Mouse (Mus musculus) forebrain, embryonic 12.5 days (tissue): Measurements from ENCODE around the gene Tlk2. TPM values are rescaled to one million over a fixed set of nuclear protein-coding genes. Genes with fewer than 3 reads are reported as not detected.

ENCODE experiments used
- ATAC-seq: fragments of 200-750 bp; cut with Nextera tagmentation; 2 replicates; pipeline ENCODE4 v1.8.0; 2017; ENCODE audit warnings: moderate TSS enrichment; ENCODE audit not compliant: low FRiP score
- H3K27ac ChIP-seq: fragments of 300-500 bp; sonication (generic); 2 replicates; pipeline ENCODE4 v1.5.1; 2016; ENCODE audit warnings: mild to moderate bottlenecking
- H3K27me3 ChIP-seq: fragments of 300-500 bp; sonication (generic); 2 replicates; pipeline ENCODE4 v1.6.1; 2016; ENCODE audit warnings: mild to moderate bottlenecking
- H3K36me3 ChIP-seq: fragments of 300-500 bp; sonication (generic); replicated peaks from 2 replicates; pipeline ENCODE4 v1.6.1; 2016; ENCODE audit warnings: mild to moderate bottlenecking
- H3K4me1 ChIP-seq: fragments of 300-500 bp; sonication (generic); 2 replicates; pipeline ENCODE4 v1.6.1; 2016
- H3K4me2 ChIP-seq: fragments of 300-500 bp; sonication (generic); 2 replicates; pipeline ENCODE4 v1.6.1; 2016; ENCODE audit warnings: mild to moderate bottlenecking, moderate library complexity
- H3K4me3 ChIP-seq: fragments of 300-500 bp; sonication (generic); replicated peaks from 2 replicates; pipeline ENCODE4 v1.5.1; 2016; ENCODE audit warnings: mild to moderate bottlenecking
- H3K9ac ChIP-seq: fragments of 300-500 bp; sonication (generic); 2 replicates; pipeline ENCODE4 v1.6.1; 2016; ENCODE audit warnings: mild to moderate bottlenecking
- H3K9me3 ChIP-seq: fragments of 300-500 bp; sonication (generic); 2 replicates; pipeline ENCODE4 v1.6.1; 2016
- WGBS: fragments of 180-500 bp; shearing (Covaris S2); methylation state at CpG from one replicate; pipeline ENCODE4 v1.1.7; 2016; 5-methylcytosine and 5-hydroxymethylcytosine counted together
- polyA plus RNA-seq: library from polyadenylated mRNA; unstranded; fragments of >200 nt; fragmentation: Nextera tagmentation; extraction: Ambion mirVana; gene quantifications from 2 replicates; pipeline ENCODE4 v1.2.1, GENCODE M21; 2016

The Tlk2 gene
- polyA plus RNA-seq, 1 experiment from 2014 or later, result 26.4 TPM

GRCm38 (mm10) chr11:105331732-105332131 is 153.1 kb downstream of the Tlk2 start:
- WGBS, result 61% methylated on average over 10 of the region's 10 CpGs
- Histone ChIP-seq H3K27ac (no peak overlapping the region), H3K9me3 (no peaks in the 10 kb centered on the region), H3K9ac (0 out of 2 replicates have a peak overlapping the region, but pooled peaks have one; percentile 1), H3K4me2 (no peak overlapping the region), H3K4me3 (no peak overlapping the region), H3K36me3 (peaks cover 14% of the 10 kb centered on the region; the same call in 1 of the 2 replicates), H3K27me3 (no peaks in the 10 kb centered on the region), H3K4me1 (0 out of 2 replicates have a peak, but pooled peaks cover 5% of the 10 kb centered on the region)
- ATAC-seq, result no peak

- H3K27me3 ChIP-seq, result no peaks in the 10 kb centered on the region
- H3K36me3 ChIP-seq, result peaks cover 15% of the 10 kb centered on the region; the same call in 1 of the 2 replicates
- 0 out of 2 replicates have a peak, but pooled peaks cover 5% of the 10 kb centered on the region for H3K4me1 ChIP-seq
- H3K9ac ChIP-seq, result no peak overlapping the region
- no peaks in the 10 kb centered on the region for H3K9me3 ChIP-seq
- ATAC-seq, result 0 out of 2 replicates have a peak, but pooled peaks have one; percentile 28
- WGBS, result 79% methylated on average over 8 of the region's 8 CpGs
- H3K4me2 ChIP-seq, result no peak overlapping the region
- H3K4me3 ChIP-seq, result no peak overlapping the region
- no peak overlapping the region for H3K27ac ChIP-seq
Observed at GRCm38 (mm10) chr11:105332468-105332867, 153.9 kb downstream of the Tlk2 start.

Other genes starting within 250 kb of the Tlk2 start
- not detected in 2 replicates for gene Efcab3, start 115.2 kb upstream of the Tlk2 start, polyA plus RNA-seq
- gene Mettl2, start 52.4 kb upstream of the Tlk2 start, polyA plus RNA-seq, result 39.8 and 40.3 TPM in 2 replicates
- gene Gm10842, start 31.9 kb upstream of the Tlk2 start, polyA plus RNA-seq, result not detected in 2 replicates
- 14.9 and 15.1 TPM in 2 replicates for gene Mrc2, start 113.8 kb downstream of the Tlk2 start, polyA plus RNA-seq